Mouse (Mus musculus) E14TG2a.4 (cell line): ENCODE measurements around the gene Bud23.

Experiments used
- H3K27me3 ChIP-seq: 2 replicates; pipeline ENCODE4 v1.6.1; 2014; ENCODE audit warnings: low read length, control low read depth; ENCODE audit not compliant: insufficient read depth
- H3K36me3 ChIP-seq: 2 replicates; pipeline ENCODE4 v1.6.1; 2014; ENCODE audit warnings: low read length, control low read depth; ENCODE audit not compliant: insufficient read depth
- H3K4me1 ChIP-seq: replicated peaks from 2 replicates; pipeline ENCODE4 v1.6.1; 2014; ENCODE audit warnings: low read depth, low read length, control low read depth
- H3K4me3 ChIP-seq: replicated peaks from 2 replicates; pipeline ENCODE4 v1.5.1; 2014; ENCODE audit warnings: mild to moderate bottlenecking, low read length
- H3K9me3 ChIP-seq: 2 replicates; pipeline ENCODE4 v1.6.1; 2014; ENCODE audit warnings: low read length, control low read depth
- CTCF ChIP-seq: conservative IDR thresholded peaks from 2 replicates; pipeline ENCODE4 v1.5.1; 2014; ENCODE audit warnings: low read length
- NANOG ChIP-seq: IDR thresholded peaks from 2 replicates; pipeline ENCODE4 v1.6.1; 2014; ENCODE audit warnings: borderline replicate concordance, low read length, mixed read lengths
- POU5F1 ChIP-seq: IDR thresholded peaks from 2 replicates; pipeline ENCODE4 v1.6.1; 2014; ENCODE audit warnings: low read length, borderline replicate concordance

The Bud23 gene

GRCm38 (mm10) chr5:135008671-135009589 lies 55.8 kb downstream of the Bud23 start, which contains the start of gene Abhd11:
TSS of gene Abhd11 (plus strand) at chr5:135009152.
- Histone ChIP-seq H3K4me1 (peaks cover 55% of the 10 kb centered on the region), H3K36me3 (peaks cover 16% of the 10 kb centered on the region), H3K9me3 (no peaks in the 10 kb centered on the region), H3K4me3 (peak within 1 kb of the TSS; percentile 88), H3K27me3 (no peaks in the 10 kb centered on the region)
- TF ChIP-seq NANOG (no peak), POU5F1 (no peak), CTCF (no peak)

- Histone ChIP-seq H3K4me1 (peaks cover 49% of the 10 kb centered on the region), H3K36me3 (peaks cover 16% of the 10 kb centered on the region), H3K4me3 (peak overlapping the region; percentile 88), H3K9me3 (no peaks in the 10 kb centered on the region), H3K27me3 (no peaks in the 10 kb centered on the region)
- no peak for TF ChIP-seq NANOG
- TF ChIP-seq CTCF: peak; percentile 24; the same call in 1 of the 2 replicates
- TF ChIP-seq POU5F1: no peak
These were observed 56.8 kb downstream of the Bud23 start for GRCm38 (mm10) chr5:135007802-135008571.
